Mouse (Mus musculus): ENCODE measurements at regions not wholly inside any gene's neighbourhood (a gene's known extent, or its start where the extent isn't known, plus 50 kb on each side); places are given as distances from the start of the nearest gene placed in this dataset.

GRCm38 (mm10) chr2:79025678-79026077 is 157.8 kb downstream of the Ube2e3 start:
- no peak for TF ChIP-seq POLR2A (IDR thresholded peaks at IDR 0.05; ENCODE audit: extremely low read depth, insufficient read depth, low read length)
- TF ChIP-seq CTCF (IDR thresholded peaks at IDR 0.05; ENCODE audit: low read depth, low read length), result no peak
